Mouse (Mus musculus): ENCODE measurements around the gene Mctp1.
A peak's percentile ranks its signal among the peaks of the same experiment; 100 is the strongest.
"Not testable (repeated sequence)": the region's sequence is repeated elsewhere in the genome, so short reads cannot be mapped to it uniquely, and the experiment has no call there.

Mctp1 gene

GRCm38 (mm10) chr13:76383972-76384663 is at the start of gene Mctp1:
Gene Mctp1 (plus strand): TSS chr13:76384535.
- DNase-seq: peak; percentile 52

GRCm38 (mm10) chr13:76345941-76346340 is 38.4 kb upstream of the Mctp1 start:
- not testable (repeated sequence) for DNase-seq

- no peak for DNase-seq
Measured at GRCm38 (mm10) chr13:76358720-76359119, 25.6 kb upstream of the Mctp1 start.

- peak; percentile 73 for DNase-seq
Measured at GRCm38 (mm10) chr13:76384664-76385435, 515 bp downstream of the Mctp1 start.

- DNase-seq: no peak
Measured at GRCm38 (mm10) chr13:76388615-76389014, 4.3 kb downstream of the Mctp1 start.

GRCm38 (mm10) chr13:76391920-76392319 is 7.6 kb downstream of the Mctp1 start:
- no peak for DNase-seq

GRCm38 (mm10) chr13:76393106-76393505 is 8.8 kb downstream of the Mctp1 start:
- no peak for DNase-seq

GRCm38 (mm10) chr13:76395906-76396305 is 11.6 kb downstream of the Mctp1 start:
- no peak for DNase-seq

- DNase-seq: no peak
Measured at GRCm38 (mm10) chr13:76409296-76409695, 25.0 kb downstream of the Mctp1 start.

GRCm38 (mm10) chr13:76410665-76411064 is 26.3 kb downstream of the Mctp1 start:
- DNase-seq: no peak

GRCm38 (mm10) chr13:76415346-76415745 is 31.0 kb downstream of the Mctp1 start:
- DNase-seq: no peak

- DNase-seq: no peak
Measured at GRCm38 (mm10) chr13:76420111-76420510, 35.8 kb downstream of the Mctp1 start.

- no peak for DNase-seq
Measured at GRCm38 (mm10) chr13:76421075-76421474, 36.7 kb downstream of the Mctp1 start.

- DNase-seq: no peak
Measured at GRCm38 (mm10) chr13:76422124-76422523, 37.8 kb downstream of the Mctp1 start.

GRCm38 (mm10) chr13:76429456-76429855 is 45.1 kb downstream of the Mctp1 start:
- DNase-seq: no peak

GRCm38 (mm10) chr13:76429927-76430326 is 45.6 kb downstream of the Mctp1 start:
- no peak for DNase-seq

- DNase-seq: no peak
Measured at GRCm38 (mm10) chr13:76431946-76432345, 47.6 kb downstream of the Mctp1 start.

- peak; percentile 26 for DNase-seq
Measured at GRCm38 (mm10) chr13:76433438-76433837, 49.1 kb downstream of the Mctp1 start.

GRCm38 (mm10) chr13:76436426-76436825 is 52.1 kb downstream of the Mctp1 start:
- DNase-seq: no peak

GRCm38 (mm10) chr13:76438765-76439164 is 54.4 kb downstream of the Mctp1 start:
- no peak for DNase-seq

- no peak for DNase-seq
Measured at GRCm38 (mm10) chr13:76446059-76446458, 61.7 kb downstream of the Mctp1 start.

- DNase-seq: no peak
Measured at GRCm38 (mm10) chr13:76447528-76447927, 63.2 kb downstream of the Mctp1 start.

GRCm38 (mm10) chr13:76451526-76451925 is 67.2 kb downstream of the Mctp1 start:
- not testable (repeated sequence) for DNase-seq

- DNase-seq: no peak
Measured at GRCm38 (mm10) chr13:76481601-76482000, 97.3 kb downstream of the Mctp1 start.
